Comparison of ENCODE assay signal across 8 mouse cellular contexts in genomic region chr3:114031351-114032213, GRCm38 (mm10). TPM values are rescaled to one million over a fixed set of nuclear protein-coding genes. Genes with fewer than 3 reads are reported as not detected.
DNase-seq lines count a peak whose midpoint lies in the region; ATAC-seq and TF ChIP-seq lines count a peak whose summit lies in the region.

No protein-coding gene starts in this region.

- peak; percentile 52 for ATAC-seq in kidney, embryonic 15.5 days (replicated peaks; ENCODE audit: low FRiP score)
- ATAC-seq in embryonic facial prominence, embryonic 14.5 days (ENCODE audit: low read depth), result peak; percentile 39
- no peak for ATAC-seq in intestine, postnatal 0 days
- ATAC-seq in midbrain, embryonic 16.5 days, result peak; percentile 41
- no peak for ATAC-seq in erythroid progenitor cell, adult 5-6 weeks (replicated peaks; ENCODE audit: low FRiP score, poor library complexity, severe bottlenecking)

- no peak for DNase-seq in kidney, adult 9 months
- DNase-seq in adrenal gland, postnatal 25 days, result peak; percentile 5
- DNase-seq in embryonic facial prominence, embryonic 14.5 days (ENCODE audit: low spot score), result peak; percentile 75
- no peak for DNase-seq in spleen, postnatal 4 days (ENCODE audit: low spot score in 2 of 2)

- under 1% methylated on average over 21 of the region's 21 CpGs for WGBS in kidney, embryonic 15.5 days
- WGBS in embryonic facial prominence, embryonic 14.5 days, result 1% methylated on average over 21 of the region's 21 CpGs
- whole genome bisulfite sequencing in intestine, postnatal 0 days, result 3% methylated on average over 21 of the region's 21 CpGs
- under 1% methylated on average over 21 of the region's 21 CpGs for WGBS in midbrain, embryonic 16.5 days

- no peaks in the 10 kb centered on the region for H3K9me3 ChIP-seq in kidney, embryonic 15.5 days (replicated peaks)
- H3K9me3 ChIP-seq in embryonic facial prominence, embryonic 14.5 days (ENCODE audit: control insufficient read depth, low read length), result no peaks in the 10 kb centered on the region
- H3K9me3 ChIP-seq in intestine, postnatal 0 days (ENCODE audit: control insufficient read depth), result no peaks in the 10 kb centered on the region
- H3K9me3 ChIP-seq in midbrain, embryonic 16.5 days (replicated peaks; ENCODE audit: control insufficient read depth, low read length, poor library complexity, severe bottlenecking), result no peaks in the 10 kb centered on the region

- H3K9ac ChIP-seq in kidney, embryonic 15.5 days, result 0 out of 2 replicates have a peak overlapping the region, but pooled peaks have one; percentile 4
- H3K9ac ChIP-seq in embryonic facial prominence, embryonic 14.5 days (ENCODE audit: low read depth, low read length), result peak overlapping the region; percentile 64
- H3K9ac ChIP-seq in intestine, postnatal 0 days (ENCODE audit: low read depth, low read length), result no peak overlapping the region
- peak overlapping the region; percentile 74 for H3K9ac ChIP-seq in midbrain, embryonic 16.5 days (ENCODE audit: low read depth, low read length)

- H3K27me3 ChIP-seq in kidney, embryonic 15.5 days, result no peaks in the 10 kb centered on the region
- no peaks in the 10 kb centered on the region for H3K27me3 ChIP-seq in embryonic facial prominence, embryonic 14.5 days (replicated peaks; ENCODE audit: control insufficient read depth, insufficient read depth, low read length)
- no peaks in the 10 kb centered on the region for H3K27me3 ChIP-seq in intestine, postnatal 0 days (replicated peaks; ENCODE audit: control insufficient read depth, insufficient read depth, low read length)
- H3K27me3 ChIP-seq in midbrain, embryonic 16.5 days (ENCODE audit: control insufficient read depth, insufficient read depth, low read depth, low read length), result no peaks in the 10 kb centered on the region

- peaks cover 18% of the 10 kb centered on the region for H3K4me1 ChIP-seq in kidney, embryonic 15.5 days
- peaks cover 4% of the 10 kb centered on the region; the same call in 1 of the 2 replicates for H3K4me1 ChIP-seq in embryonic facial prominence, embryonic 14.5 days (ENCODE audit: control insufficient read depth, insufficient read depth, low read length)
- H3K4me1 ChIP-seq in intestine, postnatal 0 days (replicated peaks; ENCODE audit: control insufficient read depth, insufficient read depth, low read length), result no peaks in the 10 kb centered on the region
- H3K4me1 ChIP-seq in midbrain, embryonic 16.5 days (ENCODE audit: control insufficient read depth, insufficient read depth, low read length), result peaks cover 8% of the 10 kb centered on the region; the same call in 1 of the 2 replicates

- peak overlapping the region; percentile 88 for H3K4me2 ChIP-seq in kidney, embryonic 15.5 days
- H3K4me2 ChIP-seq in embryonic facial prominence, embryonic 14.5 days (ENCODE audit: low read depth, low read length), result peak overlapping the region; percentile 72
- peak overlapping the region; percentile 76 for H3K4me2 ChIP-seq in intestine, postnatal 0 days (replicated peaks; ENCODE audit: low read depth)
- H3K4me2 ChIP-seq in midbrain, embryonic 16.5 days (ENCODE audit: low read length), result peak overlapping the region; percentile 99

- TF ChIP-seq CTCF in intestine, postnatal 0 days (IDR thresholded peaks at IDR 0.05; ENCODE audit: low read depth), result no peak

- H3K36me3 ChIP-seq in kidney, embryonic 15.5 days, result no peaks in the 10 kb centered on the region
- H3K36me3 ChIP-seq in embryonic facial prominence, embryonic 14.5 days (ENCODE audit: control insufficient read depth, insufficient read depth, low read length), result no peaks in the 10 kb centered on the region
- H3K36me3 ChIP-seq in intestine, postnatal 0 days (ENCODE audit: control insufficient read depth, insufficient read depth), result no peaks in the 10 kb centered on the region
- no peaks in the 10 kb centered on the region for H3K36me3 ChIP-seq in midbrain, embryonic 16.5 days (ENCODE audit: control insufficient read depth, insufficient read depth, low read length)

- H3K4me3 ChIP-seq in kidney, embryonic 15.5 days (replicated peaks), result peak overlapping the region; percentile 67
- H3K4me3 ChIP-seq in embryonic facial prominence, embryonic 14.5 days (ENCODE audit: low read depth, low read length), result peak overlapping the region; percentile 58
- peak overlapping the region; percentile 56 for H3K4me3 ChIP-seq in intestine, postnatal 0 days (ENCODE audit: low read depth, low read length)
- peak overlapping the region; percentile 73 for H3K4me3 ChIP-seq in midbrain, embryonic 16.5 days (ENCODE audit: low read depth, low read length)

- H3K27ac ChIP-seq in kidney, embryonic 15.5 days, result no peak overlapping the region
- H3K27ac ChIP-seq in embryonic facial prominence, embryonic 14.5 days (replicated peaks; ENCODE audit: low read depth, low read length), result peak overlapping the region; percentile 79
- no peak overlapping the region for H3K27ac ChIP-seq in intestine, postnatal 0 days (ENCODE audit: low read depth, low read length)
- peak overlapping the region; percentile 33; the same call in 1 of the 2 replicates for H3K27ac ChIP-seq in midbrain, embryonic 16.5 days (ENCODE audit: low read length)

RNA-seq across cellular contexts. Expression of gene Col11a1, which starts 1.2 kb away (rescaled TPM):
- polyA plus RNA-seq in kidney, embryonic 15.5 days (2015; fragmentation: Nextera tagmentation; extraction: Ambion mirVana), result 9.4 and 15.6 TPM in 2 replicates
- 1.1 and 1.4 TPM in 2 replicates for total RNA-seq in adrenal gland, postnatal 25 days (2021)
- 168 and 171 TPM in 2 replicates for polyA plus RNA-seq in embryonic facial prominence, embryonic 14.5 days (2014; fragmentation: Nextera tagmentation; extraction: Ambion mirVana)
- polyA plus RNA-seq in intestine, postnatal 0 days (2015; fragmentation: Nextera tagmentation; extraction: Ambion mirVana), result 0.89 and 1.0 TPM in 2 replicates
- 11.0 and 11.6 TPM in 2 replicates for polyA plus RNA-seq in midbrain, embryonic 16.5 days (2015; fragmentation: Nextera tagmentation; extraction: Ambion mirVana)
- total RNA-seq in erythroid progenitor cell, adult 5-6 weeks (2015; ENCODE audit: low replicate concordance), result not detected in 2 replicates
- not detected in 2 replicates for total RNA-seq in erythroid progenitor cell, adult 5-6 weeks (2017; ENCODE audit: low replicate concordance)

Comparison
In these comparisons a context has a peak if more than half of its experiments do, and no peak if none do; other contexts are left out.
1. ATAC-seq: peak in kidney, embryonic 15.5 days (single experiment), embryonic facial prominence, embryonic 14.5 days (single experiment) and midbrain, embryonic 16.5 days (single experiment); none in intestine, postnatal 0 days (single experiment) and erythroid progenitor cell, adult 5-6 weeks (single experiment).
2. H3K27ac ChIP-seq: peak in embryonic facial prominence, embryonic 14.5 days (single experiment) and midbrain, embryonic 16.5 days (single experiment); none in kidney, embryonic 15.5 days (single experiment) and intestine, postnatal 0 days (single experiment).
3. DNase-seq: peak in adrenal gland, postnatal 25 days (single experiment) and embryonic facial prominence, embryonic 14.5 days (single experiment); none in kidney, adult 9 months (single experiment) and spleen, postnatal 4 days (0 of 2).
4. RNA of gene Col11a1, which starts 1.2 kb away (polyA plus RNA-seq): 168 to 171 TPM in embryonic facial prominence, embryonic 14.5 days; 11.0 to 11.6 TPM in midbrain, embryonic 16.5 days, 9.4 to 15.6 TPM in kidney, embryonic 15.5 days and 0.89 to 1.0 TPM in intestine, postnatal 0 days; every median in the first group is over 10 times any median in the second.
5. Peak in every context shown above with its lines, with median percentiles within 50 percentile points of each other: H3K4me2 ChIP-seq and H3K4me3 ChIP-seq.